Mouse (Mus musculus) monocyte, adult 2 months (primary cell): ENCODE measurements around the gene Pidd1.
"Not testable (repeated sequence)": the region's sequence is repeated elsewhere in the genome, so short reads cannot be mapped to it uniquely, and the experiment has no call there.

ENCODE experiments used
- DNase-seq, 2 experiments: peaks; one replicate each; pipeline ENCODE4 v3.0.0; 2022; ENCODE audit warnings: low spot score in 2 of 2, low read depth in 1 of 2

Pidd1 gene

GRCm38 (mm10) chr7:141458661-141459060 is 14.8 kb upstream of the Pidd1 start:
- DNase-seq, result no peak

- DNase-seq, result no peak
Measured at GRCm38 (mm10) chr7:141457986-141458660, 14.3 kb upstream of the Pidd1 start.

- no peak for DNase-seq
Measured at GRCm38 (mm10) chr7:141457236-141457635, 13.4 kb upstream of the Pidd1 start.

- no peak for DNase-seq
Measured at GRCm38 (mm10) chr7:141456739-141457138, 12.9 kb upstream of the Pidd1 start.

- DNase-seq, result no peak
Measured at GRCm38 (mm10) chr7:141455610-141456314, 11.9 kb upstream of the Pidd1 start.

- DNase-seq, result peak; percentile 73 to 86
Measured at GRCm38 (mm10) chr7:141454967-141455551, 11.2 kb upstream of the Pidd1 start, which contains the start of gene Pnpla2. Pnpla2 (plus strand) TSS chr7:141455198.

GRCm38 (mm10) chr7:141453636-141454035 is 9.8 kb upstream of the Pidd1 start:
- DNase-seq, result no peak

- DNase-seq, result no peak
Measured at GRCm38 (mm10) chr7:141451928-141452327, 8.1 kb upstream of the Pidd1 start.

GRCm38 (mm10) chr7:141447110-141447991 is 3.5 kb upstream of the Pidd1 start, which contains the start of gene Rplp2:
Rplp2 (plus strand) TSS chr7:141447370.
- DNase-seq, result peak; percentile 79 to 92

GRCm38 (mm10) chr7:141446374-141446773 is 2.5 kb upstream of the Pidd1 start:
- DNase-seq, result not testable (repeated sequence)

- DNase-seq, result no peak
Measured at GRCm38 (mm10) chr7:141443081-141443821, 574 bp downstream of the Pidd1 start.

GRCm38 (mm10) chr7:141442199-141442598 is 1.6 kb downstream of the Pidd1 start:
- no peak for DNase-seq

- DNase-seq, result no peak
Measured at GRCm38 (mm10) chr7:141441460-141441859, 2.4 kb downstream of the Pidd1 start.

- no peak for DNase-seq
Measured at GRCm38 (mm10) chr7:141440613-141441012, 3.2 kb downstream of the Pidd1 start.

GRCm38 (mm10) chr7:141439811-141440210 is 4.0 kb downstream of the Pidd1 start:
- no peak for DNase-seq

- DNase-seq, result no peak
Measured at GRCm38 (mm10) chr7:141439140-141439679, 4.6 kb downstream of the Pidd1 start.

GRCm38 (mm10) chr7:141438201-141438968 is 5.4 kb downstream of the Pidd1 start:
- DNase-seq, result no peak

GRCm38 (mm10) chr7:141437178-141438120 is 6.4 kb downstream of the Pidd1 start, which contains the start of gene Slc25a22:
Slc25a22 (minus strand) TSS chr7:141437892.
- DNase-seq, result peak in 1 of 2 experiments; percentile 61
